Mouse (Mus musculus) lung, adult 2 months (tissue): ENCODE data around the gene Bag6. TPM values are rescaled to one million over a fixed set of nuclear protein-coding genes. Genes with fewer than 3 reads are reported as not detected.

ENCODE experiments used
- DNase-seq: peaks from one replicate; pipeline ENCODE4 v3.0.0; 2022
- H3K4me1 ChIP-seq: fragments of 200-500 bp; 2 replicates; pipeline ENCODE4 v1.6.1; 2011; ENCODE audit warnings: low read length; ENCODE audit not compliant: control insufficient read depth, insufficient read depth
- H3K4me3 ChIP-seq: fragments of 200-500 bp; replicated peaks from 2 replicates; pipeline ENCODE3; 2011; ENCODE audit warnings: low read depth, mild to moderate bottlenecking, control low read depth, low read length; ENCODE audit errors: extremely low read depth
- CTCF ChIP-seq: fragments of 200-500 bp; IDR thresholded peaks from 2 replicates; pipeline ENCODE4 v1.5.1; 2011; ENCODE audit warnings: mild to moderate bottlenecking, low read length, control low read depth; ENCODE audit not compliant: insufficient read depth
- POLR2A ChIP-seq: fragments of 200-500 bp; IDR thresholded peaks from 2 replicates; pipeline ENCODE4 v1.6.1; 2011; ENCODE audit warnings: low read depth, mild to moderate bottlenecking, control low read depth, low read length, borderline replicate concordance; ENCODE audit errors: extremely low read depth
- WGBS: fragments of 180-500 bp; shearing (Covaris S2); methylation state at CpG from one replicate; pipeline ENCODE4 v1.1.7; 2018; 5-methylcytosine and 5-hydroxymethylcytosine counted together
- polyA plus RNA-seq: library from polyadenylated mRNA; depleted of rRNA; stranded (reverse); fragments of >200 nt; gene quantifications from 2 replicates; pipeline ENCODE4 v1.2.3, GENCODE M21; 2012

Bag6 gene
- polyA plus RNA-seq, 1 experiment = 234 TPM

DNA sequence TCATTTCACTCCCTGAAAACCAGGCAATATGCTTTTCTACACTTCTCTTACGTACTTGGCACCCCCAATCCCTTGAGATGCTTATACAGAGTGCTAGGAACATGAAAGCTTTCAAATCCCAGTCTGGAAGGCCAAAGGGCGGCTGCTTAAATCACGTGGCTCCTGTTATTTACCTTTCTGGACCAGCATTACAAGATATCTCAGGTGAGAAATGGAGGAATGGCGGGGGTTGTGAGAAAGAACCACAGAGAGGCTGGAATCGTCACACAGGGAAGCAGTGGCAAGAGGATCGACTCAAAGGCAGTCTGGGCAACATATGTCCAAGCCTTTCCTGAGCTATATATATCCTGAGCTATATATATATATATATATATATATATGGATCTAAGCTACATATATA is 9.4 kb upstream of the Bag6 start:
- no peak for TF ChIP-seq POLR2A
- TF ChIP-seq CTCF = no peak
- 32% methylated on average over 6 of the region's 6 CpGs for WGBS
- DNase-seq = no peak
- Histone ChIP-seq H3K4me3 (peak overlapping the region; percentile 26), H3K4me1 (peaks cover 16% of the 10 kb centered on the region)

DNA sequence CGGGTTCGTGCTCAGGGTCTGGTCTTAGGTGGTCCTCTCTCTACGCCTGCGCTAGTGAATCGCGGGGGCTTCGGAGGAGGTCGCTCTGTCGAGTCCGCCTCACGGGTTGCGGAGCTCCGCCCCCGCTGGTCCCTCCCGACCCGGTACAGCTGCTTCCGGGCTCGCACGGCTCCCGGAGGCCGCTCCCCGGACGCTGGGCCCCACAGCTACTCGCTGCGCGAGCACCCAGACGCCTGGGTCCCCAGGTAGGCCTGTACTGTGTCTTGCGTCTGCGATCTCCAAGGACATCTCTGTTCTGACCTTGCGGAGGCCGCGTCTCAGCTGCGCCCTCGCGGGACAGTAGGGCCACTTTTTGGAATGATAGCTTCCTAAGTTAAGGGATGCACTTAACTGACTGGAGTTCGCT is 8.8 kb upstream of the Bag6 start, which contains the start of gene D17H6S53E:
Gene D17H6S53E, plus strand, starts transcription at position 168 of the 406 bp plus-strand sequence.
- TF ChIP-seq POLR2A (peak; percentile 75), CTCF (no peak)
- WGBS = 1% methylated on average over 36 of the region's 36 CpGs
- Histone ChIP-seq H3K4me1 (peaks cover 16% of the 10 kb centered on the region), H3K4me3 (peak within 1 kb of the TSS; percentile 69)
- peak; percentile 77 for DNase-seq

DNA sequence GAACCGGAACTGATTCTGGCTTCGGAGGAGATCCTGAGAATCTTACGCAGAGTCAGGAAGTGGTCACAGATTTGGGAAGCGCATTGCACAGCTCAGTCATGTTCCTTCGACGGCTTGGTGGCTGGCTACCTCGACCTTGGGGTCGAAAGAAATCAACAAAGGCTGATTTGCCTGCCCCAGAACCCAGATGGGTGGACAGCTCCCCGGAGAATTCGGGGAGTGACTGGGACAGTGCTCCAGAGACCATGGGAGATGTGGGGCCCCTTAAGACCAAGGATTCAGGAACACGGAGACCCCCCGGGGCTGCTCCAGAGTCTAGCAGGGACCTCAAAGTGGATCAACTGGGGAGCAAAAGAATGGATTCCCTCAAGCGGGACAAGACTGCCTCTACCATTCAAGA is 8.0 kb upstream of the Bag6 start:
- Histone ChIP-seq H3K4me1 (peaks cover 16% of the 10 kb centered on the region), H3K4me3 (peak overlapping the region; percentile 69)
- DNase-seq = no peak
- 44% methylated on average over 13 of the region's 13 CpGs for WGBS
- no peak for TF ChIP-seq CTCF
- no peak for TF ChIP-seq POLR2A

DNA sequence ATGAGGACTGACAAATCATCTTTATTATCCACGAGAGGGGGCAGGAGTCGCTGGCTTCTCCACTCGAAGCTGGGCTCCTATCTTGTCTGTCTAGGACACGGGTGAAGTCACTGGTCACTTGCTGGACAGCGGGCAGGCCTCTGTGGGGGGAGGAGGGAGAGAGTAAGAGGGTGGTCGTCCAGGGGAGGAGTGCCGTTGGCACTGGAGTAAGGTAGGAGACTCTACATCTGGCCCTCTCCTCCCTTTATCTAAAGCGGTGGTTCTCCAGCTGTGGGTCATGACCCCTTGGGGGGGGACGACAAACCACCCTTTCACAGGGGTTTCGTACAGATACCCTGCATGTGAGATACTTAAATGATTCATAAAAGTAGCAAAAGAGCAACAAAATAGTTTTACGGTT is 6.0 kb upstream of the Bag6 start:
- Histone ChIP-seq H3K4me3 (no peak overlapping the region), H3K4me1 (peaks cover 16% of the 10 kb centered on the region)
- no peak for DNase-seq
- WGBS = 58% methylated on average over 11 of the region's 11 CpGs
- TF ChIP-seq CTCF (no peak), POLR2A (no peak)

DNA sequence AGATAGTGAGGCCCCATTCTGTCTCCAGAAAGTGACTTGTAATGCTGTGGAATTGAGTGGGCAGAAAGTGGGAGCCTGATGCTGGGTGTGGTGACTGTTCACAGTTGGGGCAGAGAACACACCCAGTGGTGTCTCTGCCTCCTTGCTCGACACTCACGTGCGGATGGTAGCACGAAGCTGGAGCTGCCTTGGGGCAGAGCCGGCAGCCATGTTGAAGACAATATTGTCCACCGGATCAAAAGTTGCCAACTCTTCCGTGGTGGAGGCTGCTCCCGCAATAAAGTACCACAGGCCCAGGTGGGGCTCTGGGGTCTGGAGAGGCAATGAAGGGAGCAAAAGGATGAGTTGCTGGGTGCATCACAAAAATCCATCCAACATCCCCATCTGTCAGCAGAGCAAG is 3.9 kb upstream of the Bag6 start:
- TF ChIP-seq POLR2A (no peak), CTCF (no peak)
- Histone ChIP-seq H3K4me3 (no peak overlapping the region), H3K4me1 (peaks cover 11% of the 10 kb centered on the region)
- WGBS = 88% methylated on average over 8 of the region's 8 CpGs
- DNase-seq = no peak

DNA sequence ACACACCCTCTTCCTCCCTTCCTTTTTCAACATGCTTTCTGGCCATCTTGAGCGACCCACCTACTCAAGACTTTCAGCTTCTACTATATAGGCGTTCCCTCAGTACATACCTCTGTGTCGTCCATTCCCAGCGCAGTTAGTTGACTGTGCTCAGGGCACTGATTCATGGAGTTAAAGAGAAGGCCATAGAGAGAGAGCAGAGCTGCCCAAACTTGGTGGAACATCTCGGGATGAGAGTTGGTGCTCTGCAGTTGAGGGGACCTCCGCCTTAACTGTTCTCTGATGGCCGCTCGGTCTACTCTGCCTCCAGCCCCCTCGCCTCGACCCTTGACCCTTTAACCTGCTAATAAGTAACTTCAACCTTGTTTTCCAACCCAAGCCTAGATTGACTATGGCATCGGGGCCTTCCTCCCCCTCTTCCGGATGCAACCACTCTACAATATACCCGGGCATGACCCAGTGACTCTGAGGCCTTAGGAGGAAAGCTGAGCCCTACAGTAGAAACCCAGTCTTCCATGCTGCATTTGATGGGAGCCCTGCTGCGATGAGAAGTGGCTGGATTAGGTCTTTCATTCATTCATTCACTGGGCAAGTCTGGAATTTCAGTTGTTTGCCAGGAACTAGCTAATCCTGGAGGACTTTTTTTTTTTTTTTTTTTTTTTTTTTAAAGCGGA is 3.3 kb upstream of the Bag6 start, which contains the start of gene Apom:
Gene Apom, minus strand, starts transcription at position 551 of the 674 bp plus-strand sequence.
- TF ChIP-seq CTCF (no peak), POLR2A (no peak)
- H3K4me3 ChIP-seq = no peak within 1 kb of the TSS
- H3K4me1 ChIP-seq = peaks cover 16% of the 10 kb centered on the region
- no peak for DNase-seq
- 78% methylated on average over 15 of the region's 15 CpGs for WGBS

DNA sequence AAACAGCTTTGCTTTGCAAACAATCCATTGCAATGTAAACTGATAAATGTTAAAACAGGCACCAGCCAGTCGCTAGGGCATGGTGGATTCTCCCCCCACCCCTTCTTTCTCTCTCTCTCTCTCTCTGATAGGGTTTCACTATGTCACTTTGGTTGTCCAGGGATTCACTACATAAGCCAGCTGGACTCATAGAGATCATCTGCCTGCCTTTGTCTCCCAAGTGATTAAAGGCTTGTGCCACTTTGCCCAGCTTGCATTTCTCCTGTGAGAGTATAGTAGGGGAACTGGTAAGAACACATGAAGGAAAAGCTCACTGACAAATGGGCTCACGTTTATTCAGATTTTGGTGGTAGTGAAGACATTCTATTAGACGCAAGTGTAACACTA is 2.8 kb upstream of the Bag6 start:
- no peak for DNase-seq
- TF ChIP-seq POLR2A = no peak
- no peak for TF ChIP-seq CTCF
- 56% methylated on average over 3 of the region's 3 CpGs for WGBS
- H3K4me1 ChIP-seq = peaks cover 13% of the 10 kb centered on the region
- H3K4me3 ChIP-seq = no peak overlapping the region

DNA sequence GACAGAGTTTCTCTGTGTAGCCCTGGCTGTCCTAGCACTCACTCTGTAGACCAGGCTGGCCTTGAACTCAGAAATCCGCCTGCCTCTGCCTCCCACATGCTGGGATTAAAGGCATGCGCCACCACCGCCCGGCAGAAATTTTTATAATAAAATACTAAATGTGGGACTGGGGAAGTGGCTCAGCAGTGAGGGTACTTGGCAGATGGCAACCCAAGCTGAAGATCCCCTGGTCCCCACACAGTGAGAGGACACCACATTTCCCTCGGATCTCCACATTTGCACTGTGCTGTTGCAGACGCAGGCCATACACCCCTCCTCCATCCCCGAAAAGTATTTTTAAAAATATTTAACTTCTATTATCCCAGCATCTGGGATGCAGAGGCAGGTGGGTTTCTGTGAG is 1.5 kb upstream of the Bag6 start:
- H3K4me3 ChIP-seq = no peak overlapping the region
- DNase-seq = no peak
- TF ChIP-seq POLR2A (no peak), CTCF (no peak)
- peaks cover 7% of the 10 kb centered on the region for H3K4me1 ChIP-seq
- 89% methylated on average over 7 of the region's 7 CpGs for WGBS

DNA sequence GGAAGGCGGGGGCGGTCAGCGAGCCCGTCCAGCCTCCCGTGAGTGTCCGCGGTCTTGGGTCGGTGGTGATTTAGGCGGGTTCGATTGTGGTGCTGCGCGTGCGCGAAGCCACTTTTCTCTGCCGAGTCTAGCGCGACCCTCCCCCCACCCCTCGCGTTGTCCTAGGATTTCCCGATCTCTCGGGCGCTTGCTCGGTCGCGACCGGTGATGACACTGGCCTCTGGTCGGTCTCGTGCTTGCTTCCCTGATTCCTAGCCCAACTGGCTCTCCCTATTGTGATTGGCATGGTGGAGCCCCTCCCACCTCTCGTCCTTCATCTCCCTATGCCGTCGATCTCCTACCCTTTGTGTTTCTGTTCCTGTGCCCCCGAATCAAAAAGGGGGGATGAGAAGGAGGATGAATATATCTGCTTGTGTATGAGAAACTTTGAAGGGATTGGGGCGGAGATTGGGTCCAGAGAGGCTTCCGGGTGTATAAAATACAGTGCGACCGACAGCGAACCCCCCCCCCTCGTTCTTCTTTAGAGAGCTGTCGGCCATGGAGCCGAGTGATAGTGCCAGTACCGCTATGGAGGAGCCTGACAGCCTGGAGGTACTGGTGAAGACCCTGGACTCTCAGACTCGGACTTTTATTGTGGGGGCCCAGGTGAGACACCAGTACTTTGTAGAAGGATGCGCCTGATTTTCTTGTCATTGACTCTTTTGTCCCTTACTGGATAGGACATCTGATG is 778 bp downstream of the Bag6 start:
- H3K4me1 ChIP-seq = peaks cover 11% of the 10 kb centered on the region
- TF ChIP-seq CTCF (no peak), POLR2A (no peak)
- under 1% methylated on average over 43 of the region's 43 CpGs for WGBS
- no peak for DNase-seq
- peak overlapping the region; percentile 99 for H3K4me3 ChIP-seq

DNA sequence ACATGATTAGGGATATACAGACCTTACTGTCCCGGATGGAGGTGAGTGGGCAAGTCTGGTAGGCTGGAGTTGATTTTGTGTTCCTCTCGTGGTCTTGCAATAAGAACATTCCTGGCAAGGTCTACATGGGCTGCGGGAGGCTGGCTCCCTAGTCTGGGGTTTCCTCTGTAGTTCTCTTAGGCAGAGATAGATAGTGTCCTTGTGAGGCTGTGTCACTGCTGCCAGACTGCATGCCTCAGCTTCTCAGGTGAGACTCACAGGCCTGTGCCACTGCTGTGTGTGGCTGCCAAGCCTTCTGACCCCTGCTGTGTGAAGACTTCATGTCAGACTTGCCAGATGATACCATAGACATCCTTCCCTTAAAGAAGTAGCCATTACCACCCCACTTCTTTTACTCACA is 4.3 kb downstream of the Bag6 start:
- Histone ChIP-seq H3K4me3 (no peak overlapping the region), H3K4me1 (peaks cover 11% of the 10 kb centered on the region)
- TF ChIP-seq CTCF (no peak), POLR2A (no peak)
- 79% methylated on average over 3 of the region's 3 CpGs for WGBS
- no peak for DNase-seq
